Mouse (Mus musculus) midbrain, embryonic 14.5 days (tissue): ENCODE data around the gene Cox6a2. TPM values are rescaled to one million over a fixed set of nuclear protein-coding genes. Genes with fewer than 3 reads are reported as not detected.
"Not testable (repeated sequence)": the region's sequence is repeated elsewhere in the genome, so short reads cannot be mapped to it uniquely, and the experiment has no call there.

ENCODE experiments used
- ATAC-seq: fragments of 200-750 bp; cut with Nextera tagmentation; 2 replicates; pipeline ENCODE4 v1.8.0; 2017; ENCODE audit warnings: moderate number of reproducible peaks, moderate library complexity; ENCODE audit not compliant: low FRiP score, low TSS enrichment
- DNase-seq: peaks from one replicate; pipeline ENCODE4 v3.0.0-alpha.2; 2015
- H3K27ac ChIP-seq: fragments of 300-500 bp; sonication (generic); replicated peaks from 2 replicates; pipeline ENCODE4 v1.5.1; 2014; ENCODE audit warnings: mild to moderate bottlenecking, low read depth, low read length, moderate library complexity
- H3K27me3 ChIP-seq: fragments of 300-500 bp; sonication (generic); 2 replicates; pipeline ENCODE4 v1.6.1; 2014; ENCODE audit warnings: low read length, control low read depth, mixed read lengths; ENCODE audit not compliant: control insufficient read depth, insufficient read depth
- H3K36me3 ChIP-seq: fragments of 300-500 bp; sonication (generic); 2 replicates; pipeline ENCODE4 v1.6.1; 2014; ENCODE audit warnings: low read length, control low read depth; ENCODE audit not compliant: control insufficient read depth, insufficient read depth
- H3K4me1 ChIP-seq: fragments of 300-500 bp; sonication (generic); 2 replicates; pipeline ENCODE4 v1.6.1; 2014; ENCODE audit warnings: mild to moderate bottlenecking, antibody characterized with exemption, low read length, control low read depth; ENCODE audit not compliant: control insufficient read depth, insufficient read depth
- H3K4me2 ChIP-seq: fragments of 300-500 bp; sonication (generic); 2 replicates; pipeline ENCODE4 v1.6.1; 2014; ENCODE audit warnings: mild to moderate bottlenecking, low read length, moderate library complexity
- H3K4me3 ChIP-seq: fragments of 300-500 bp; sonication (generic); replicated peaks from 2 replicates; pipeline ENCODE4 v1.5.1; 2014; ENCODE audit warnings: low read depth, low read length
- H3K9ac ChIP-seq: fragments of 300-500 bp; sonication (generic); replicated peaks from 2 replicates; pipeline ENCODE4 v1.6.1; 2014; ENCODE audit warnings: mild to moderate bottlenecking, low read length, moderate library complexity
- H3K9me3 ChIP-seq: fragments of 300-500 bp; sonication (generic); 2 replicates; pipeline ENCODE4 v1.6.1; 2016; ENCODE audit warnings: low read length, control low read depth, mixed read lengths; ENCODE audit not compliant: control insufficient read depth
- WGBS: fragments of 180-500 bp; shearing (Covaris S2); extraction: QIAGEN DNeasy Blood & Tissue Kit; methylation state at CpG from one replicate; pipeline ENCODE4 v1.1.7; 2014; 5-methylcytosine and 5-hydroxymethylcytosine counted together
- polyA plus RNA-seq: library from polyadenylated mRNA; unstranded; fragments of >200 nt; fragmentation: Nextera tagmentation; extraction: Ambion mirVana; gene quantifications from 2 replicates; pipeline ENCODE4 v1.2.1, GENCODE M21; 2014

The Cox6a2 gene
- polyA plus RNA-seq, 1 experiment from 2014 or later, result not detected

DNA sequence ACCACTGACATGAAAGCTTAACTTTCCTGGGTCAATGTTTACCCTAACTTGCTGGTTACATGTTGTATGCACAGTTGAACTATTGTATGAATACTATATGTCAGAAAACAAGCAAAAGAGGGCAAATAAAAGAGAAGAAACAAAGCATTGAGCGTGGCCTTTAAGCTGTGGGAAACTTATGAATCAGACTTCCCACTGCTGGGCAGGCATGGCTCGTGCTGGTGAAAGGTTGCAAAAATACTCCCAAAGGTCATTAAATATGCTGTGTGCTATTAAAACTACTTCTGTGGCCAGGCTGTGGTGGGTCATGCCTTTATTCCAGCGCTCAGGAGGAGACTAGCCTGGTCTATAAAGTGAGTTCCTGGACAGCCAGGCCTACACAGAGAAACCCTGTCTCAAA is 36.2 kb downstream of the Cox6a2 start:
- Histone ChIP-seq H3K27ac (no peak overlapping the region), H3K36me3 (no peaks in the 10 kb centered on the region), H3K4me3 (no peak overlapping the region), H3K9me3 (no peaks in the 10 kb centered on the region), H3K4me1 (no peaks in the 10 kb centered on the region), H3K27me3 (no peaks in the 10 kb centered on the region), H3K9ac (no peak overlapping the region), H3K4me2 (no peak overlapping the region)
- ATAC-seq (no peak), DNase-seq (no peak)
- WGBS, result 78% methylated on average over 3 of the region's 3 CpGs

DNA sequence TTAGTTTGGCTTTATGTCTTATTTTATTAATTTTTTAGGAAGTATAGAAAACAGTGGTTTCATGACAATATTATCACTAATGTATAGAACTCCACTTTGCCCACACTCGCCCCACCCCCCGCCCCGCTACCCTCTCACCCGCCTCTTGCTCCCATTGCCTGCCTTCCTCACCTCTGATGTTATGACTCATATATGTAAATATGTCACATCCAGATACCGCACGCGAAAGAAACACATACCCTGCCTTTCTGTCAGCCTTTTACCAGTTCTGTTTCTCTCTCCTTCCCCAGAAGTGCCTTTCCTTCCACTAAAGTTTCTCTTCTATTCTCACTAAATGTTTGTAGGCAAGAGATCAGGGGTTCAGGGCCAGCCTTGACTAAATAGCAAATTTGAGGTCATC is 39.8 kb downstream of the Cox6a2 start:
- Histone ChIP-seq H3K9ac (no peak overlapping the region), H3K27me3 (no peaks in the 10 kb centered on the region), H3K9me3 (no peaks in the 10 kb centered on the region), H3K27ac (no peak overlapping the region), H3K4me1 (no peaks in the 10 kb centered on the region), H3K36me3 (no peaks in the 10 kb centered on the region), H3K4me3 (no peak overlapping the region), H3K4me2 (no peak overlapping the region)
- no peak for ATAC-seq
- no peak for DNase-seq
- 89% methylated on average over 7 of the region's 7 CpGs for WGBS

GRCm38 (mm10) chr7:128164001-128164400 is 42.2 kb downstream of the Cox6a2 start:
- Histone ChIP-seq H3K9ac (no peak overlapping the region), H3K4me2 (no peak overlapping the region), H3K4me3 (no peak overlapping the region), H3K4me1 (no peaks in the 10 kb centered on the region), H3K27ac (no peak overlapping the region), H3K36me3 (no peaks in the 10 kb centered on the region), H3K9me3 (no peaks in the 10 kb centered on the region), H3K27me3 (no peaks in the 10 kb centered on the region)
- no peak for DNase-seq
- 93% methylated on average over 4 of the region's 4 CpGs for WGBS
- ATAC-seq, result no peak

DNA sequence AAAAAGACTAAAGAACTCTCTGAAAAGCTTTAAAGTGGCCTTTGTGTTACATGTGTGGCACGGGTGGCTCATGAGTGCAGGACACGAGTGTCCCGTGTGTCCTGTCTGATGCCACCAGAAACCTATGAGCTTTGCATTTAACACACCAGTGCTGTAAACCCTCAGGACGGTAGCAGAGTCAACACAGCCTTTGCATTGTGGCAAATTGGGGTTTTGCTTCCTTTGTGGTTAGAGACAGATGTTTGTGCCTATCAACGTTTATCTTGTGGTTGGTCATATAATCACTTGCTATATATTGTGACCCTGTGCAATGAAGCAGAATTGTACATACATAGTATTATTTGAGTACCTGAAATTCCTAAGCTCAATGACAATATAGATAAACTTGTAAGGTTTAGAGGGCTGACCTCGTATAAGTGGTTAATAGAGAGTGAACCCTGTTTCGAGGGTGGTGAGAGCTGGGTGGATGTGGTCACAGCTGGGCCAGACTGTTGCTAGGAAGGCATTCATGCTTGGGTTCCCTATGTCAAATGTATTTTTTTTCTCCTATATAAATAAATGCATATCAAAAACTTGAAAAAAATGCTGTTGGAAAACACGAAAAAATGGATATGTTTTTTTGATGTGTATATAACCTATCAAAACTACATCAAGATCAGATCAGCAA is 47.4 kb downstream of the Cox6a2 start:
- H3K36me3 ChIP-seq, H3K9me3 ChIP-seq, DNase-seq, H3K4me2 ChIP-seq, H3K27ac ChIP-seq, H3K4me1 ChIP-seq, H3K9ac ChIP-seq, ATAC-seq, H3K4me3 ChIP-seq, H3K27me3 ChIP-seq: not testable (repeated sequence)
- WGBS, result 83% methylated on average over 8 of the region's 8 CpGs

Other genes with a start within 250 kb of the Cox6a2 start
- gene Fus, start 238.9 kb downstream of the Cox6a2 start, polyA plus RNA-seq, result 47.9 and 66.9 TPM in 2 replicates
- gene Pycard, start 212.5 kb downstream of the Cox6a2 start, polyA plus RNA-seq, result 4.4 and 7.5 TPM in 2 replicates
- not detected in 2 replicates for gene Trim72, start 202.4 kb downstream of the Cox6a2 start, polyA plus RNA-seq
- 0.19 and 0.68 TPM in 2 replicates for gene Itgam, start 143.7 kb downstream of the Cox6a2 start, polyA plus RNA-seq
- not detected in 2 replicates for gene Gm49368, start 143.7 kb downstream of the Cox6a2 start, polyA plus RNA-seq
- 0.32 TPM in 1 of 2 replicates, not detected in the other for gene Itgax, start 76.8 kb downstream of the Cox6a2 start, polyA plus RNA-seq
- gene Itgad, start 52.0 kb downstream of the Cox6a2 start, polyA plus RNA-seq, result not detected in 2 replicates
- 8.3 and 10.2 TPM in 2 replicates for gene Armc5, start 31.0 kb upstream of the Cox6a2 start, polyA plus RNA-seq
- gene 9130023H24Rik, start 31.6 kb upstream of the Cox6a2 start, polyA plus RNA-seq, result 9.1 and 11.5 TPM in 2 replicates
- gene Tgfb1i1, start 40.4 kb upstream of the Cox6a2 start, polyA plus RNA-seq, result 10.8 and 20.2 TPM in 2 replicates
- 0.31 TPM in 1 of 2 replicates, not detected in the other for gene Slc5a2, start 59.3 kb upstream of the Cox6a2 start, polyA plus RNA-seq
- gene BC017158, start 91.8 kb upstream of the Cox6a2 start, polyA plus RNA-seq, result 20.1 and 20.2 TPM in 2 replicates
- gene Rgs10, start 212.4 kb upstream of the Cox6a2 start, polyA plus RNA-seq, result 43.6 and 57.5 TPM in 2 replicates